Mouse (Mus musculus) MEL (cell line): ENCODE results near the gene Rxfp4. TPM values are rescaled to one million over a fixed set of nuclear protein-coding genes. Genes with fewer than 3 reads are reported as not detected.

ENCODE experiments used
- DNase-seq: peaks from one replicate; pipeline ENCODE4 v3.0.0; 2011; ENCODE audit warnings: low read depth, low spot score
- H3K27ac ChIP-seq: 2 replicates; pipeline ENCODE4 v1.5.1; 2012; ENCODE audit warnings: low read depth, mild to moderate bottlenecking, control low read depth, low read length, moderate library complexity; ENCODE audit not compliant: control insufficient read depth
- H3K27me3 ChIP-seq, 2 experiments: fragments of 150-350 bp in 1 of 2; sonication (generic) in 1 of 2; 2 replicates each; pipeline ENCODE4 v1.6.1; 2012; ENCODE audit warnings: low read length in 2 of 2, mild to moderate bottlenecking in 2 of 2, improper control_type of control experiment in 1 of 2, moderate library complexity in 1 of 2; ENCODE audit not compliant: insufficient read depth in 2 of 2, control insufficient read depth in 1 of 2
- H3K36me3 ChIP-seq, 2 experiments: 2 replicates each; pipeline ENCODE4 v1.6.1; 2012 to 2014; ENCODE audit warnings: low read length in 2 of 2, improper control_type of control experiment in 1 of 2, inconsistent platforms in 1 of 2, mild to moderate bottlenecking in 1 of 2; ENCODE audit not compliant: insufficient read depth in 2 of 2, control insufficient read depth in 1 of 2
- H3K4me1 ChIP-seq, 2 experiments: fragments of 150-350 bp in 1 of 2; sonication (generic) in 1 of 2; 2 replicates each; pipeline ENCODE4 v1.6.1; 2012; ENCODE audit warnings: low read length in 2 of 2, improper control_type of control experiment in 1 of 2, mild to moderate bottlenecking in 1 of 2; ENCODE audit not compliant: insufficient read depth in 2 of 2, control insufficient read depth in 1 of 2
- H3K4me3 ChIP-seq, 2 experiments: fragments of 150-350 bp in 1 of 2; sonication (generic) in 1 of 2; 2 replicates each; pipeline ENCODE4 v1.5.1; 2012; ENCODE audit warnings: low read depth in 2 of 2, low read length in 2 of 2, mild to moderate bottlenecking in 2 of 2, moderate library complexity in 2 of 2, control low read depth in 1 of 2, improper control_type of control experiment in 1 of 2; ENCODE audit not compliant: control insufficient read depth in 1 of 2, insufficient read depth in 1 of 2
- H3K79me2 ChIP-seq: 2 replicates; pipeline ENCODE4 v1.6.1; 2012; ENCODE audit warnings: mild to moderate bottlenecking, low read length, moderate library complexity; ENCODE audit not compliant: control insufficient read depth, poor library complexity, insufficient read depth
- H3K9ac ChIP-seq: 2 replicates; pipeline ENCODE4 v1.6.1; 2012; ENCODE audit warnings: low read depth, mild to moderate bottlenecking, control low read depth, low read length, moderate library complexity; ENCODE audit not compliant: control insufficient read depth, poor library complexity, severe bottlenecking
- H3K9me3 ChIP-seq: fragments of 150-350 bp; sonication (generic); replicated peaks from 2 replicates; pipeline ENCODE4 v1.6.1; 2012; ENCODE audit warnings: mild to moderate bottlenecking, low read length, improper control_type of control experiment, moderate library complexity; ENCODE audit not compliant: insufficient read depth
- BHLHE40 ChIP-seq: IDR thresholded peaks from 2 replicates; pipeline ENCODE4 v1.6.1; 2012; ENCODE audit warnings: low read depth, mild to moderate bottlenecking, inconsistent platforms, low read length, improper control_type of control experiment, borderline replicate concordance
- CHD1 ChIP-seq: IDR thresholded peaks from 2 replicates; pipeline ENCODE4 v1.6.1; 2012; ENCODE audit warnings: low read depth, mild to moderate bottlenecking, inconsistent platforms, low read length, improper control_type of control experiment
- CHD2 ChIP-seq: IDR thresholded peaks from 2 replicates; pipeline ENCODE4 v1.6.1; 2011; ENCODE audit warnings: low read length, improper control_type of control experiment
- CTCF ChIP-seq, 3 experiments: IDR thresholded peaks in 2 of 3; conservative IDR thresholded peaks in 1 of 3; 2 replicates each; pipeline ENCODE4 v1.5.1; 2011 to 2012; ENCODE audit warnings: low read length in 3 of 3, low read depth in 2 of 3, mild to moderate bottlenecking in 2 of 3, improper control_type of control experiment in 1 of 3, inconsistent platforms in 1 of 3, mixed read lengths in 1 of 3, moderate library complexity in 1 of 3; ENCODE audit not compliant: control insufficient read depth in 1 of 3, insufficient read depth in 1 of 3, poor library complexity in 1 of 3, severe bottlenecking in 1 of 3
- E2F4 ChIP-seq: IDR thresholded peaks from 2 replicates; pipeline ENCODE4 v1.6.1; 2011; ENCODE audit warnings: low read depth, low read length, improper control_type of control experiment, borderline replicate concordance
- ELF1 ChIP-seq: IDR thresholded peaks from 2 replicates; pipeline ENCODE4 v1.6.1; 2014; ENCODE audit warnings: low read depth, mild to moderate bottlenecking, inconsistent platforms, low read length, improper control_type of control experiment, moderate library complexity
- EP300 ChIP-seq, 2 experiments: IDR thresholded peaks; 2 replicates each; pipeline ENCODE4 v1.6.1; 2011; ENCODE audit warnings: improper control_type of control experiment in 2 of 2, low read length in 2 of 2, low read depth in 1 of 2, mild to moderate bottlenecking in 1 of 2
- GABPA ChIP-seq: IDR thresholded peaks from 2 replicates; pipeline ENCODE4 v1.6.1; 2012; ENCODE audit warnings: low read depth, mild to moderate bottlenecking, inconsistent platforms, low read length, improper control_type of control experiment, moderate library complexity
- GATA1 ChIP-seq: IDR thresholded peaks from 2 replicates; pipeline ENCODE4 v1.6.1; 2011; ENCODE audit warnings: low read depth, low read length, improper control_type of control experiment
- HCFC1 ChIP-seq: IDR thresholded peaks from 2 replicates; pipeline ENCODE4 v1.6.1; 2012; ENCODE audit warnings: low read depth, mild to moderate bottlenecking, inconsistent platforms, low read length, improper control_type of control experiment, moderate library complexity
- JUND ChIP-seq: IDR thresholded peaks from 2 replicates; pipeline ENCODE4 v1.6.1; 2011; ENCODE audit warnings: low read depth, mild to moderate bottlenecking, improper control_type of control experiment, low read length
- KAT2A ChIP-seq: conservative IDR thresholded peaks from 2 replicates; pipeline ENCODE4 v1.6.1; 2012; ENCODE audit warnings: low read depth, low read length, improper control_type of control experiment, inconsistent platforms
- MAFK ChIP-seq: IDR thresholded peaks from 2 replicates; pipeline ENCODE4 v1.6.1; 2011; ENCODE audit warnings: low read depth, mild to moderate bottlenecking, low read length, improper control_type of control experiment, borderline replicate concordance
- MAX ChIP-seq: IDR thresholded peaks from 2 replicates; pipeline ENCODE4 v1.6.1; 2011; ENCODE audit warnings: low read length, improper control_type of control experiment
- MAZ ChIP-seq: IDR thresholded peaks from 2 replicates; pipeline ENCODE4 v1.6.1; 2012; ENCODE audit warnings: low read depth, mild to moderate bottlenecking, inconsistent platforms, low read length, improper control_type of control experiment
- MXI1 ChIP-seq: IDR thresholded peaks from 2 replicates; pipeline ENCODE4 v1.6.1; 2011; ENCODE audit warnings: mild to moderate bottlenecking, low read depth, low read length, improper control_type of control experiment
- MYB ChIP-seq: IDR thresholded peaks from 2 replicates; pipeline ENCODE4 v1.6.1; 2011; ENCODE audit warnings: mild to moderate bottlenecking, low read depth, low read length, improper control_type of control experiment
- MYC ChIP-seq: IDR thresholded peaks from 2 replicates; pipeline ENCODE4 v1.6.1; 2011; ENCODE audit warnings: low read depth, mild to moderate bottlenecking, low read length, improper control_type of control experiment, moderate library complexity
- NRF1 ChIP-seq: IDR thresholded peaks from 2 replicates; pipeline ENCODE4 v1.6.1; 2014; ENCODE audit warnings: low read depth, mild to moderate bottlenecking, inconsistent platforms, low read length, improper control_type of control experiment, moderate library complexity; ENCODE audit not compliant: poor library complexity, insufficient read depth, severe bottlenecking
- POLR2A ChIP-seq, 2 experiments: IDR thresholded peaks; 2 replicates each; pipeline ENCODE4 v1.6.1; 2011 to 2012; ENCODE audit warnings: low read length in 2 of 2, mild to moderate bottlenecking in 2 of 2, control low read depth in 1 of 2, improper control_type of control experiment in 1 of 2, low read depth in 1 of 2, moderate library complexity in 1 of 2; ENCODE audit not compliant: control insufficient read depth in 1 of 2, insufficient read depth in 1 of 2, poor library complexity in 1 of 2
- RAD21 ChIP-seq: IDR thresholded peaks from 2 replicates; pipeline ENCODE4 v1.6.1; 2011; ENCODE audit warnings: mild to moderate bottlenecking, low read depth, low read length, improper control_type of control experiment
- RCOR1 ChIP-seq: IDR thresholded peaks from 2 replicates; pipeline ENCODE4 v1.6.1; 2012; ENCODE audit warnings: low read depth, mild to moderate bottlenecking, inconsistent platforms, low read length, improper control_type of control experiment
- SIN3A ChIP-seq: IDR thresholded peaks from 2 replicates; pipeline ENCODE4 v1.6.1; 2012; ENCODE audit warnings: low read length, improper control_type of control experiment, inconsistent platforms
- SMC3 ChIP-seq: IDR thresholded peaks from 2 replicates; pipeline ENCODE4 v1.6.1; 2011; ENCODE audit warnings: low read depth, low read length, improper control_type of control experiment
- TAL1 ChIP-seq: IDR thresholded peaks from 2 replicates; pipeline ENCODE4 v1.6.1; 2012; ENCODE audit warnings: mild to moderate bottlenecking, inconsistent platforms, low read length, moderate library complexity, mixed read lengths
- TCF12 ChIP-seq: IDR thresholded peaks from 2 replicates; pipeline ENCODE4 v1.6.1; 2014; ENCODE audit warnings: low read depth, mild to moderate bottlenecking, inconsistent platforms, low read length, improper control_type of control experiment, moderate library complexity
- USF1 ChIP-seq: IDR thresholded peaks from 2 replicates; pipeline ENCODE4 v1.6.1; 2014; ENCODE audit warnings: low read depth, mild to moderate bottlenecking, inconsistent platforms, low read length, improper control_type of control experiment, moderate library complexity
- ZC3H11A ChIP-seq: IDR thresholded peaks from 2 replicates; pipeline ENCODE4 v1.6.1; 2012; ENCODE audit warnings: low read depth, mild to moderate bottlenecking, inconsistent platforms, low read length, improper control_type of control experiment
- ZKSCAN1 ChIP-seq: IDR thresholded peaks from 2 replicates; pipeline ENCODE4 v1.6.1; 2012; ENCODE audit warnings: low read depth, mild to moderate bottlenecking, inconsistent platforms, low read length, improper control_type of control experiment, moderate library complexity
- ZMIZ1 ChIP-seq: IDR thresholded peaks from 2 replicates; pipeline ENCODE4 v1.6.1; 2012; ENCODE audit warnings: low read depth, mild to moderate bottlenecking, inconsistent platforms, low read length, improper control_type of control experiment, moderate library complexity
- ZNF384 ChIP-seq: IDR thresholded peaks from 2 replicates; pipeline ENCODE4 v1.6.1; 2012; ENCODE audit warnings: low read depth, mild to moderate bottlenecking, inconsistent platforms, low read length, improper control_type of control experiment
- polyA plus RNA-seq, 2 experiments: library from polyadenylated mRNA; stranded (reverse) in 1 of 2; unstranded in 1 of 2; fragments of >175 nt in 1 of 2; fragments of >200 nt in 1 of 2; gene quantifications; 2 replicates each; pipeline versions ENCODE4 v1.2.1 to v1.2.4; 2012; ENCODE audit warnings: low replicate concordance in 2 of 2, low read depth in 1 of 2; ENCODE audit not compliant: insufficient read length in 2 of 2, insufficient read depth in 1 of 2, missing spikeins in 1 of 2
- total RNA-seq: library from RNA; depleted of rRNA; stranded (reverse); fragments of 300-350 nt; gene quantifications from 2 replicates; pipeline ENCODE4 v1.2.3, GENCODE M21; 2012

Rxfp4 gene
- total and polyA plus RNA-seq, 3 experiments: 0.06 to 0.08 TPM; not detected in 1

DNA sequence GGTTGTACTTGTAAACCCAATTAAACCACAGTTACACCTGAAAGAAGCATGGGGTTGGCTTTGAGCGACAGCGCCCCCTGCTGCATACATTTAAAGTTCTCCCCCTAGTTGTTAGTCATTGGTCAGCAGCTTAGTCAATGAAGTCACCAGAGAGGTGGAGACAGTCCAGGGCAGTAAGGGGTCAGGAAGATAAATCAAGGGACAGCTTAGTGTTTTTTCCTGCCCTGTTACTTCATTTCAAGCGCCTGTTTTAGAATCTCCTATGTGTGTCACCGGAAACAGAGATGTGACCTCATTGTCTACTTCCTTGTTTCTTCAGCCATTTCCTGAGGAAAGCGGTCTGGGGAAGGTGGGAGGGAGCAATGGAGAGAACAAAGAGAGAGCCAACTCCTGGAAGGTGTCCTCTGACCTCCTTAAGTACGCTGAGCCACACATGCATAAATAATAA is 49.2 kb downstream of the Rxfp4 start:
- no peak overlapping the region for H3K9ac ChIP-seq
- peak; percentile 82 for TF ChIP-seq SMC3
- peak in 2 of 3 experiments; percentile 92 to 99; a peak in 5 of 6 replicates for TF ChIP-seq CTCF (IDR thresholded peaks at IDR 0.05 in 2 of 3, conservative IDR thresholded peaks at IDR 0.05 in 1 of 3; ENCODE audit: control insufficient read depth in 1 of 3, insufficient read depth in 1 of 3, low read depth in 2 of 3, low read length in 3 of 3, poor library complexity in 1 of 3, severe bottlenecking in 1 of 3)
- peak; percentile 8; the same call in 1 of the 2 replicates for TF ChIP-seq MAX
- no peak for TF ChIP-seq MAZ
- TF ChIP-seq TCF12: no peak
- TF ChIP-seq CHD1: no peak
- TF ChIP-seq MYC: peak; percentile 87
- TF ChIP-seq SIN3A: peak; percentile 45
- no peak for TF ChIP-seq MYB
- no peak for TF ChIP-seq E2F4
- no peak for TF ChIP-seq USF1
- TF ChIP-seq ZC3H11A: peak; percentile 63
- no peak for TF ChIP-seq JUND
- no peak for TF ChIP-seq CHD2
- no peak for TF ChIP-seq KAT2A
- TF ChIP-seq POLR2A (IDR thresholded peaks at IDR 0.05; ENCODE audit: control insufficient read depth in 1 of 2, insufficient read depth in 1 of 2, low read depth in 1 of 2, low read length in 2 of 2, poor library complexity in 1 of 2): no peak
- TF ChIP-seq RAD21: peak; percentile 60
- TF ChIP-seq BHLHE40: peak; percentile 5; the same call in 1 of the 2 replicates
- no peak for TF ChIP-seq NRF1
- TF ChIP-seq GATA1: no peak
- TF ChIP-seq ZNF384: no peak
- no peak for TF ChIP-seq GABPA
- TF ChIP-seq MXI1: 0 out of 2 replicates have a peak, but pooled peaks have one; percentile 13
- peak; percentile 43; the same call in 1 of the 2 replicates for TF ChIP-seq ELF1
- no peak for TF ChIP-seq ZKSCAN1
- no peak for TF ChIP-seq TAL1
- TF ChIP-seq EP300 (IDR thresholded peaks at IDR 0.05; ENCODE audit: low read depth in 1 of 2, low read length in 2 of 2): no peak
- TF ChIP-seq RCOR1: no peak
- no peak for TF ChIP-seq MAFK
- no peak; the same call in none of the 2 replicates for TF ChIP-seq HCFC1
- no peak for TF ChIP-seq ZMIZ1
- no peaks in the 10 kb centered on the region for H3K27me3 ChIP-seq
- H3K36me3 ChIP-seq: peaks cover 0 to 15% of the 10 kb centered on the region in 2 experiments; a peak in 2 of 4 replicates
- DNase-seq: peak; percentile 84
- H3K4me1 ChIP-seq: peaks cover 6 to 18% of the 10 kb centered on the region in 2 experiments; a peak in 3 of 4 replicates
- no peaks in the 10 kb centered on the region; the same call in 1 of the 2 replicates for H3K79me2 ChIP-seq
- H3K9me3 ChIP-seq: no peaks in the 10 kb centered on the region
- no peak overlapping the region for H3K4me3 ChIP-seq
- H3K27ac ChIP-seq: no peak overlapping the region
